8 mouse cellular contexts compared by ENCODE assay signal in genomic region chr11:34832678-34833077, GRCm38 (mm10). TPM values are rescaled to one million over a fixed set of nuclear protein-coding genes. Genes with fewer than 3 reads are reported as not detected.
DNase-seq lines count a peak whose midpoint lies in the region; ATAC-seq and TF ChIP-seq lines count a peak whose summit lies in the region.

No protein-coding gene starts in this region.

- dilution Hi-C loops in CH12.LX (cut with MboI; ENCODE audit: extremely low pct_ligation_motif_present, extremely low pct_unique_long_range_greater_than_20kb, low sequenced_read_pairs): no loop called here

- DNase-seq in heart, postnatal 4 days: no peak
- DNase-seq in CH12.LX (ENCODE audit: extremely low read depth): no peak
- no peak for DNase-seq in forebrain, embryonic 14.5 days (ENCODE audit: low spot score)
- DNase-seq in right cerebral cortex, adult 18-20 months: no peak
- DNase-seq in left cerebral cortex, postnatal 25 days (ENCODE audit: low spot score in 2 of 2): no peak
- no peak for DNase-seq in left cerebral cortex, postnatal 36 days (ENCODE audit: low spot score in 2 of 2)

- 19% methylated on average over 4 of the region's 5 CpGs for WGBS in heart, embryonic 12.5 days
- WGBS in forebrain, embryonic 14.5 days: 18% methylated on average over 4 of the region's 5 CpGs
- WGBS in liver, embryonic 16.5 days (ENCODE audit: insufficient replicate concordance): 6% methylated on average over 5 of the region's 5 CpGs

- peak overlapping the region; percentile 87 for H3K9ac ChIP-seq in heart, embryonic 12.5 days
- H3K9ac ChIP-seq in CH12.LX (ENCODE audit: insufficient read depth, low read depth): peak overlapping the region; percentile 65
- H3K9ac ChIP-seq in forebrain, embryonic 14.5 days (ENCODE audit: low read length): peak overlapping the region; percentile 72
- H3K9ac ChIP-seq in liver, embryonic 16.5 days (ENCODE audit: low read depth, low read length): peak overlapping the region; percentile 89

- H3K79me2 ChIP-seq in CH12.LX (replicated peaks; ENCODE audit: control insufficient read depth, extremely low read depth, insufficient read depth, poor library complexity, severe bottlenecking): peaks cover 43% of the 10 kb centered on the region

- intact Hi-C loops in left cerebral cortex, postnatal 25 days (cut with DNase I): no loop called here
- intact Hi-C loops in left cerebral cortex, postnatal 36 days (cut with DNase I): no loop called here

- TF ChIP-seq CTCF in CH12.LX (conservative IDR thresholded peaks at IDR 0.05 in 1 of 2, IDR thresholded peaks at IDR 0.05 in 1 of 2; ENCODE audit: low read depth in 2 of 2, low read length in 2 of 2): no peak

- H3K4me2 ChIP-seq in heart, embryonic 12.5 days: peak overlapping the region; percentile 91
- peak overlapping the region; percentile 57 for H3K4me2 ChIP-seq in CH12.LX (ENCODE audit: insufficient read depth, low read depth, poor library complexity, severe bottlenecking)
- H3K4me2 ChIP-seq in forebrain, embryonic 14.5 days (ENCODE audit: low read length): peak overlapping the region; percentile 77
- peak overlapping the region; percentile 67 for H3K4me2 ChIP-seq in liver, embryonic 16.5 days (ENCODE audit: low read depth, low read length)

- in situ Hi-C loops in CH12.LX (cut with MboI; ENCODE audit: low pct_ligation_motif_present, low pct_unique_long_range_greater_than_20kb, low sequenced_read_pairs): loop anchor here (25.0 kb wide), 1 partner anchor 1005 kb away; the partner anchor contains the start of gene Rars

- no peaks in the 10 kb centered on the region for H3K9me3 ChIP-seq in heart, embryonic 12.5 days (replicated peaks)
- H3K9me3 ChIP-seq in CH12.LX (replicated peaks; ENCODE audit: low read length): no peaks in the 10 kb centered on the region
- no peaks in the 10 kb centered on the region for H3K9me3 ChIP-seq in forebrain, embryonic 14.5 days (replicated peaks; ENCODE audit: control insufficient read depth, low read length)
- no peaks in the 10 kb centered on the region for H3K9me3 ChIP-seq in liver, embryonic 16.5 days (replicated peaks; ENCODE audit: control insufficient read depth, low read length)

- no peak overlapping the region for H3K27ac ChIP-seq in heart, embryonic 12.5 days (ENCODE audit: poor library complexity, severe bottlenecking)
- H3K27ac ChIP-seq in CH12.LX (ENCODE audit: insufficient read depth, low read depth): no peak overlapping the region
- no peak overlapping the region for H3K27ac ChIP-seq in forebrain, embryonic 14.5 days (ENCODE audit: low read depth, low read length)
- peak overlapping the region; percentile 7; the same call in 1 of the 2 replicates for H3K27ac ChIP-seq in liver, embryonic 16.5 days (ENCODE audit: low read length)

- no peak for TF ChIP-seq POLR2A in CH12.LX (IDR thresholded peaks at IDR 0.05; ENCODE audit: low read depth, low read length)

- ATAC-seq in heart, embryonic 12.5 days (ENCODE audit: insufficient number of reproducible peaks, low FRiP score): no peak
- peak; percentile 6 for ATAC-seq in forebrain, embryonic 14.5 days
- ATAC-seq in liver, embryonic 16.5 days (ENCODE audit: low read depth): no peak

- TF ChIP-seq EP300 in CH12.LX (IDR thresholded peaks at IDR 0.05; ENCODE audit: low read length): no peak

- H3K27me3 ChIP-seq in heart, embryonic 12.5 days (replicated peaks): no peaks in the 10 kb centered on the region
- peaks cover 2% of the 10 kb centered on the region for H3K27me3 ChIP-seq in CH12.LX (replicated peaks)
- H3K27me3 ChIP-seq in forebrain, embryonic 14.5 days (replicated peaks; ENCODE audit: control insufficient read depth, insufficient read depth, low read length): no peaks in the 10 kb centered on the region
- no peaks in the 10 kb centered on the region for H3K27me3 ChIP-seq in liver, embryonic 16.5 days (ENCODE audit: control insufficient read depth, insufficient read depth, low read depth, low read length)

- H3K36me3 ChIP-seq in heart, embryonic 12.5 days: peaks cover 19% of the 10 kb centered on the region
- H3K36me3 ChIP-seq in CH12.LX (replicated peaks in 1 of 2; ENCODE audit: control insufficient read depth in 1 of 2, insufficient read depth in 1 of 2, low read length in 1 of 2): peaks cover 16 to 37% of the 10 kb centered on the region in 2 experiments
- H3K36me3 ChIP-seq in forebrain, embryonic 14.5 days (ENCODE audit: control insufficient read depth, insufficient read depth, low read length): peaks cover 19% of the 10 kb centered on the region
- H3K36me3 ChIP-seq in liver, embryonic 16.5 days (ENCODE audit: control insufficient read depth, insufficient read depth): peaks cover 10% of the 10 kb centered on the region

- H3K4me3 ChIP-seq in heart, embryonic 12.5 days: peak overlapping the region; percentile 71
- H3K4me3 ChIP-seq in CH12.LX (replicated peaks in 1 of 3; ENCODE audit: low read depth in 2 of 3, low read length in 2 of 3, poor library complexity in 1 of 3): peak overlapping the region; percentile 68 to 100 (median 76)
- H3K4me3 ChIP-seq in forebrain, embryonic 14.5 days (ENCODE audit: low read depth, low read length): peak overlapping the region; percentile 67
- peak overlapping the region; percentile 91 for H3K4me3 ChIP-seq in liver, embryonic 16.5 days (ENCODE audit: low read depth, low read length)

- peaks cover 9% of the 10 kb centered on the region for H3K4me1 ChIP-seq in heart, embryonic 12.5 days (replicated peaks)
- peaks cover 2 to 36% of the 10 kb centered on the region in 2 experiments; a peak in 3 of 4 replicates for H3K4me1 ChIP-seq in CH12.LX (ENCODE audit: control insufficient read depth in 1 of 2, insufficient read depth in 2 of 2)
- peaks cover 5% of the 10 kb centered on the region; the same call in 1 of the 2 replicates for H3K4me1 ChIP-seq in forebrain, embryonic 14.5 days (ENCODE audit: control insufficient read depth, insufficient read depth, low read length)
- peaks cover 13% of the 10 kb centered on the region for H3K4me1 ChIP-seq in liver, embryonic 16.5 days (ENCODE audit: control insufficient read depth, low read depth, low read length)

- no peak for TF ChIP-seq RAD21 in CH12.LX (IDR thresholded peaks at IDR 0.05; ENCODE audit: low read depth, low read length)

TF ChIP-seq in CH12.LX, 34 proteins besides CTCF, POLR2A, EP300 and RAD21:
- TF ChIP-seq MAFK (IDR thresholded peaks at IDR 0.05; ENCODE audit: insufficient replicate concordance, low read length) (no peak), BHLHE40 (IDR thresholded peaks at IDR 0.05; ENCODE audit: low read depth, low read length) (0 out of 2 replicates have a peak, but pooled peaks have one; percentile 5)

RNA-seq across cellular contexts. Expression of gene Spdl1, which starts 0.8 kb away (rescaled TPM):
- 18.8 and 19.2 TPM in 2 replicates for polyA plus RNA-seq in heart, embryonic 12.5 days (2016; fragmentation: Nextera tagmentation; extraction: Ambion mirVana)
- total RNA-seq in heart, postnatal 4 days (2021): 10 to 100 TPM; 10.7 to 13.0 TPM
- total RNA-seq in CH12.LX (2012; rRNA removed) (45.2 and 56.1 TPM in 2 replicates), CH12.LX (2014; rRNA removed) (72.8 and 77.1 TPM in 2 replicates)
- 61.1 and 68.0 TPM in 2 replicates for polyA plus RNA-seq in CH12.LX (2012; ENCODE audit: insufficient read length, low read depth)
- polyA plus RNA-seq in forebrain, embryonic 14.5 days (2014; fragmentation: Nextera tagmentation; extraction: Ambion mirVana): 10.2 and 11.4 TPM in 2 replicates
- polyA plus RNA-seq in liver, embryonic 16.5 days (2015; fragmentation: Nextera tagmentation; extraction: Ambion mirVana): 11.3 and 12.3 TPM in 2 replicates
- total RNA-seq in left cerebral cortex, postnatal 25 days (2021): under 1 TPM; 0.32 to 0.73 TPM
- under 1 TPM; 0.25 TPM for total RNA-seq in left cerebral cortex, postnatal 36 days (2021)

RNA-seq across cellular contexts. Expression of gene Dock2, which starts 49.0 kb away (rescaled TPM):
- 0.42 and 0.72 TPM in 2 replicates for polyA plus RNA-seq in heart, embryonic 12.5 days (2016; fragmentation: Nextera tagmentation; extraction: Ambion mirVana)
- 1 to 10 TPM; 1.4 to 1.7 TPM for total RNA-seq in heart, postnatal 4 days (2021)
- total RNA-seq in CH12.LX (2012; rRNA removed): 109 and 133 TPM in 2 replicates
- 79.6 and 83.8 TPM in 2 replicates for total RNA-seq in CH12.LX (2014; rRNA removed)
- polyA plus RNA-seq in CH12.LX (2012; ENCODE audit: insufficient read length, low read depth): 137 and 151 TPM in 2 replicates
- 0.37 and 0.47 TPM in 2 replicates for polyA plus RNA-seq in forebrain, embryonic 14.5 days (2014; fragmentation: Nextera tagmentation; extraction: Ambion mirVana)
- 5.0 and 5.3 TPM in 2 replicates for polyA plus RNA-seq in liver, embryonic 16.5 days (2015; fragmentation: Nextera tagmentation; extraction: Ambion mirVana)
- total RNA-seq in left cerebral cortex, postnatal 25 days (2021): 1 to 10 TPM; 3.5 to 3.7 TPM
- total RNA-seq in left cerebral cortex, postnatal 36 days (2021): 1 to 10 TPM; 2.5 to 4.1 TPM

Comparison
In these comparisons a context has a peak if more than half of its experiments do, and no peak if none do; other contexts are left out.
1. RNA of gene Spdl1, which starts 0.8 kb away (total RNA-seq): 45.2 to 77.1 TPM in CH12.LX and 10.7 to 13.0 TPM in heart, postnatal 4 days; 0.32 to 0.73 TPM in left cerebral cortex, postnatal 25 days and 0.25 TPM in left cerebral cortex, postnatal 36 days; every median in the first group is over 4 times any median in the second.
2. RNA of gene Dock2, which starts 49.0 kb away (total RNA-seq): 79.6 to 133 TPM in CH12.LX; 2.5 to 4.1 TPM in left cerebral cortex, postnatal 36 days, 3.5 to 3.7 TPM in left cerebral cortex, postnatal 25 days and 1.4 to 1.7 TPM in heart, postnatal 4 days; every median in the first group is over 10 times any median in the second.
3. Peak in every context shown above with its lines, with median percentiles within 50 percentile points of each other: H3K4me2 ChIP-seq, H3K4me3 ChIP-seq and H3K9ac ChIP-seq.